Mouse (Mus musculus): ENCODE results near the gene Lhx3. TPM values are rescaled to one million over a fixed set of nuclear protein-coding genes. Genes with fewer than 3 reads are reported as not detected.

The Lhx3 gene
- polyA plus RNA-seq (2014; fragmentation: Nextera tagmentation; extraction: Ambion mirVana), result not detected in 2 replicates

DNA sequence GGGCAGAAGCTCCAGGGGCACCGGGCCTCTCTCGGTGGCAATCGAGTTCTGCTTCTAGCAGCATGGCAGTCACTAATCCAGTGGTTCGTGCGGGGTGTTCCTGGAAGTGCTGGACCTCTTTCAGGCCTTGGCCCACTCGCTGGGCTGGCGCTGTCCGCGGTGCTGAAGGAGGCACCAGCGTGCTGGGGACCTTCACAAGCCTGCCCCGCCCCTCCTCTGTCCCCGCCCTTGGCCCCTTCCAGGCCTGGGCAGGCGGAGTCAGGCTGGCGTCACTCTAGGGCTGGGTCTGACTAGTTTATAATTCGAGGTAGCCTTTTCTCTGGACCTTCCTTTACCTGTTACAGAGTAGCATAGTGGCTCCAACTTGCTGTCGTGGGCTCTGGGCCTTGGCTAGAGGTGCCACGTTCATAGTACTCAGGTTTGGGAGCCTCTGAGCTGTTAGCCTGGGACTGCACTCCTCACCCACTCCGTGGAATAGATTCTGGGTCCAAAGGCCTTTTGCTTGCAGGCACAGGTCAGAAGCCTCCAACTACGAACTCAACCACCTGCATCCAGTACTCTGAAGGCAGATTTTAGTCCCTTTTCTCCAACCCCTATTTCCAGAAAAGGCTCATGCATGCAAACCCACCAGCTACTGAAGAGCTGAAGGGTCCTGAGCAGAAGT is at the start of gene Lhx3:
Gene Lhx3, minus strand, starts transcription at position 164 of the 664 bp plus-strand sequence.
- Histone ChIP-seq H3K27me3 (replicated peaks; ENCODE audit: control insufficient read depth, insufficient read depth, low read length) (peaks cover 48% of the 10 kb centered on the region), H3K9ac (ENCODE audit: low read length) (no peak within 1 kb of the TSS), H3K9me3 (ENCODE audit: control insufficient read depth, low read length) (no peaks in the 10 kb centered on the region), H3K27ac (ENCODE audit: low read depth) (no peak within 1 kb of the TSS), H3K4me3 (ENCODE audit: low read depth, low read length) (no peak within 1 kb of the TSS), H3K36me3 (ENCODE audit: control insufficient read depth, insufficient read depth, low read length) (peaks cover 33% of the 10 kb centered on the region), H3K4me2 (ENCODE audit: low read length) (no peak within 1 kb of the TSS), H3K4me1 (replicated peaks; ENCODE audit: control insufficient read depth, insufficient read depth, low read length) (no peaks in the 10 kb centered on the region)
- 6% methylated on average over 19 of the region's 19 CpGs for WGBS
- peak; percentile 93 for ATAC-seq (replicated peaks; ENCODE audit: low FRiP score, low TSS enrichment, low read depth)
- peak; percentile 97 for DNase-seq (ENCODE audit: low spot score)

DNA sequence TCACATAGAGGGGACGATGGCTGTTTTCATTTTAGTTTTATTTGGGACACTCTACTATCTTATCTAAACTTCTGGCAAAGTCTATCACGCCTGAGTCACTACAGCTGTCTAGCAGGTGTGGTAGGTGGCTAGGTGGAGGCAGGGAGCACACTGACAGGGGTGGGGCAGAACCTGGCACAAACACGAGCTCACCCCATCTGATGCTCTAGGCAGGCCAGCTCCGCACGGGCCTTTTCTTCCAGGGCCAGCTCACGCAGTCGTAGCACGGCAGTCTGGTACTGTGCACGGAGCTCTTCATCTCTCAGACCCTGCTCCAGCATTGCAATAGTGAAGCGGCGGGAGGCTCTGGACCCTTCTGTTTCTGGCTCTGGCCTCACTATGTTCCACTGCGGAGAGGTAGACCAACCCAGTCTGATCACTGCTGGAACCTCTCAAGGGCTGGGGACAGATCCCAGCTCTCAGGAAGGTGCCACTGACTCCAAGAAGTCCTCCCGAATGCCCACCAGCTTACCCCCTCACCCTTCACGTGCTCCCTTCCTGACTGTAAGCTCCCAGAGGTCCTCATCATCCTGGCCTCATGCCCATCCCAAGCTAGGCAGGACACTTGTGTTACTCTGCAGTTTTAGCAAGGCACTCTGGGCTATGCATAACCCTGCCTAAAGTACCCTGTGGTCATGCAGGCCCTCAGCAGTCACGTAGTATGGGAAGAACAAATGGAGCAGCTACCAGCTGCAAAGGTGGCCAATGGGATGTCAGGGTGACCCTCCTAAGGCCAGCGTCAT is 49.4 kb upstream of the Lhx3 start:
- DNase-seq (ENCODE audit: low spot score) (no peak), ATAC-seq (replicated peaks; ENCODE audit: low FRiP score, low TSS enrichment, low read depth) (no peak)
- H3K9ac ChIP-seq (ENCODE audit: low read length), result no peak overlapping the region
- no peaks in the 10 kb centered on the region for H3K4me1 ChIP-seq (replicated peaks; ENCODE audit: control insufficient read depth, insufficient read depth, low read length)
- H3K27ac ChIP-seq (ENCODE audit: low read depth), result no peak overlapping the region
- H3K36me3 ChIP-seq (ENCODE audit: control insufficient read depth, insufficient read depth, low read length), result no peaks in the 10 kb centered on the region
- H3K4me2 ChIP-seq (ENCODE audit: low read length), result no peak overlapping the region
- no peak overlapping the region for H3K4me3 ChIP-seq (ENCODE audit: low read depth, low read length)
- no peaks in the 10 kb centered on the region for H3K9me3 ChIP-seq (ENCODE audit: control insufficient read depth, low read length)
- 81% methylated on average over 16 of the region's 16 CpGs for WGBS
- H3K27me3 ChIP-seq (replicated peaks; ENCODE audit: control insufficient read depth, insufficient read depth, low read length), result no peaks in the 10 kb centered on the region

DNA sequence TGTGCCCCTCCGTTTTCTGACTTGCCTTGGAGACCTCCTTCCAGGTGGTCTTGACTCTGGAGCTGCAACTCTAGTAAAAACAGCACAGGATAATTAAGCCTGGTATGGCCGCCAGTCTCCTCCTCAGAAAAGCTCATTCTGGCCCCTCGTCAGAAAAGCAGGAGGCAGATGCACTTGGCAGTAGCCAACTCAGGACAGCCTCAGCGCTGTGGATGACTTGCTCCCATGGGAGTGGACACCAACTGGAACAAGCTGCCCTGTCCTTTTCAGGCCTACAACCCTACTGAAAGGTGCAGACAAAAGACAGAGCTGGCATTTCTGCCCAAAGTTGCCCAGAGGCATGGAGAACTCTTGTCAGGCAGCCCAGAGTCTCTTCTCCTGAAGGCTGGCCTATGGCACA is 46.7 kb upstream of the Lhx3 start:
- Histone ChIP-seq H3K27ac (ENCODE audit: low read depth) (no peak overlapping the region), H3K4me1 (replicated peaks; ENCODE audit: control insufficient read depth, insufficient read depth, low read length) (no peaks in the 10 kb centered on the region), H3K27me3 (replicated peaks; ENCODE audit: control insufficient read depth, insufficient read depth, low read length) (no peaks in the 10 kb centered on the region), H3K9me3 (ENCODE audit: control insufficient read depth, low read length) (no peaks in the 10 kb centered on the region), H3K4me2 (ENCODE audit: low read length) (no peak overlapping the region), H3K9ac (ENCODE audit: low read length) (no peak overlapping the region), H3K36me3 (ENCODE audit: control insufficient read depth, insufficient read depth, low read length) (no peaks in the 10 kb centered on the region), H3K4me3 (ENCODE audit: low read depth, low read length) (no peak overlapping the region)
- DNase-seq (ENCODE audit: low spot score) (no peak), ATAC-seq (replicated peaks; ENCODE audit: low FRiP score, low TSS enrichment, low read depth) (no peak)
- 56% methylated on average over 4 of the region's 4 CpGs for WGBS

DNA sequence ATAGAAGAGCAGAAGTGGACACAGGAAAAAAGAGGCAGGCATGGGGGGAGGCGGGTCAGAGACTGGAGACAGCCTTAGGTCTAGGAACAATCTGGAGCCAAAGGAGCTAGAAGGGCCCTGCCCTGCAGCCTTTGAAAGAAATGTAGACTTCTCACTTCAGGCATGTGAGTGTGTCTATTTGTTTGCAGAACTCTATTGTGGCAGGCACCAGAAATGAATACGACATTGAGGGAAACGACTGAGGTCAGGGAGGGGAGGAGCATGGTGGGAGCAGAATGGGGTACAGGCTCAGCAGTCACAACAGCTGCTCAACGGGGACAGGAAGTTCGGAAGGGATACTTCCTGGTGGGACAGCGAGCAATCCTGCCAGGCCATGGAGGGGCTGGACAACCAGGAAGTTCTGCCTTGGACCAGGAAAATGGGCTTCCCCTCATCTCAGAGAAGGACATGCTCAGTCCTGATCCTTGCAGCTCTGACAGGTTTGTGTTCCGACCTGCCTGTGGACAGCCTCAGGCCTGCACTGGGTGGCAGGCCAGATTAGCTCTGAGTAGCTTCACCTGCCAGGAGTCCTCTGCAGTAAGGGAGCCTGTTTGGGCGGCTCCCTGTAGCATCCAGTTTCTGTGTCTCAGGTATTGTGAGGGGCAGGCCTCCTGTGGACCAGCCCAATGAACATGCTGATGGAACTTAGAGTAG is 44.6 kb upstream of the Lhx3 start:
- Histone ChIP-seq H3K27ac (ENCODE audit: low read depth) (no peak overlapping the region), H3K9me3 (ENCODE audit: control insufficient read depth, low read length) (no peaks in the 10 kb centered on the region), H3K9ac (ENCODE audit: low read length) (no peak overlapping the region), H3K36me3 (ENCODE audit: control insufficient read depth, insufficient read depth, low read length) (no peaks in the 10 kb centered on the region), H3K4me2 (ENCODE audit: low read length) (no peak overlapping the region), H3K27me3 (replicated peaks; ENCODE audit: control insufficient read depth, insufficient read depth, low read length) (no peaks in the 10 kb centered on the region), H3K4me3 (ENCODE audit: low read depth, low read length) (no peak overlapping the region), H3K4me1 (replicated peaks; ENCODE audit: control insufficient read depth, insufficient read depth, low read length) (no peaks in the 10 kb centered on the region)
- DNase-seq (ENCODE audit: low spot score) (no peak), ATAC-seq (replicated peaks; ENCODE audit: low FRiP score, low TSS enrichment, low read depth) (no peak)
- WGBS, result 56% methylated on average over 8 of the region's 8 CpGs

DNA sequence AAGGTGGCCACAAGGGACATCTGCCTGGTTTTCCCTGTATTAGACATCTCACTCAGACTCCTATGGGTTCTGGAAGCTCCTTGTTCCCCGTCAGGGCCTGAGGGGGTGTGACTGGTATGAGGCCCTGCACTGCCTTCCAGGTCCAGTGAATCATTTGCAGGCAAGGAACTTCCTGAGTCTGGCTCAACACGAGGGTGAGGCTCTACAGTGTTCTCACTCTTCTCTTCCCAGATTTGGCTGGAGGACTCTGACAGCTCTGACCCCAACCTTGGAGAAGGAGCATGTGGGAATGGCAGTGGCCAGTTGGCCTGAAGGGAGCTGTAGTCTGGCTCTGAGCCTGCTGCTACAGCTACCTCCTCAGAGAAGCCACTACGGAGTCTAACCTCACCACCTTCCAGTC is 39.4 kb upstream of the Lhx3 start:
- H3K27me3 ChIP-seq (replicated peaks; ENCODE audit: control insufficient read depth, insufficient read depth, low read length), result no peaks in the 10 kb centered on the region
- H3K4me3 ChIP-seq (ENCODE audit: low read depth, low read length), result no peak overlapping the region
- no peaks in the 10 kb centered on the region for H3K4me1 ChIP-seq (replicated peaks; ENCODE audit: control insufficient read depth, insufficient read depth, low read length)
- DNase-seq (ENCODE audit: low spot score) (no peak), ATAC-seq (replicated peaks; ENCODE audit: low FRiP score, low TSS enrichment, low read depth) (no peak)
- H3K36me3 ChIP-seq (ENCODE audit: control insufficient read depth, insufficient read depth, low read length), result no peaks in the 10 kb centered on the region
- H3K9ac ChIP-seq (ENCODE audit: low read length), result no peak overlapping the region
- H3K9me3 ChIP-seq (ENCODE audit: control insufficient read depth, low read length), result no peaks in the 10 kb centered on the region
- no peak overlapping the region for H3K4me2 ChIP-seq (ENCODE audit: low read length)
- no peak overlapping the region for H3K27ac ChIP-seq (ENCODE audit: low read depth)
- 50% methylated on average over 3 of the region's 3 CpGs for WGBS

DNA sequence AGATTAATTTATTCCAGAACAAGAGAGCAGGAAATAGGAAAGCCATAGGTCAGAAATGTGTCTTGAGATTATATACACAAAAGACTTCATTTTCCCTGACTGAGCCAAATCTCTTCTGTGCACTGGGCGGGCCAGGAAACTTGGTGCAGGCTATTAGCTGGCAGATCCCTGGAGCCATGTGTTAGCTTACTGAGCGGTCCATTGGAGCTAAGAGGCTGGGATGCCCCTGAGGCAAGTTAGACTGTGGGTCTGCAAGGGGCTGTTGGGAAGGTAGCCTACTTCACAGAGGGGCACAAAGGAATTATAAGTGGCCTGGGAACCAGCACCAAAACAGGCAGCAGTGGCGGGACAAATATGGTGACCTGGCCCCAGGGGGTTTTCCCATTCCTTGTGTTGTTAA is 32.8 kb upstream of the Lhx3 start:
- no peak overlapping the region for H3K4me2 ChIP-seq (ENCODE audit: low read length)
- H3K36me3 ChIP-seq (ENCODE audit: control insufficient read depth, insufficient read depth, low read length), result no peaks in the 10 kb centered on the region
- no peaks in the 10 kb centered on the region for H3K27me3 ChIP-seq (replicated peaks; ENCODE audit: control insufficient read depth, insufficient read depth, low read length)
- no peak for DNase-seq (ENCODE audit: low spot score)
- H3K9me3 ChIP-seq (ENCODE audit: control insufficient read depth, low read length), result no peaks in the 10 kb centered on the region
- no peak for ATAC-seq (replicated peaks; ENCODE audit: low FRiP score, low TSS enrichment, low read depth)
- H3K4me3 ChIP-seq (ENCODE audit: low read depth, low read length), result no peak overlapping the region
- H3K27ac ChIP-seq (ENCODE audit: low read depth), result no peak overlapping the region
- 46% methylated on average over 3 of the region's 3 CpGs for WGBS
- H3K9ac ChIP-seq (ENCODE audit: low read length), result no peak overlapping the region
- H3K4me1 ChIP-seq (replicated peaks; ENCODE audit: control insufficient read depth, insufficient read depth, low read length), result peaks cover 18% of the 10 kb centered on the region

DNA sequence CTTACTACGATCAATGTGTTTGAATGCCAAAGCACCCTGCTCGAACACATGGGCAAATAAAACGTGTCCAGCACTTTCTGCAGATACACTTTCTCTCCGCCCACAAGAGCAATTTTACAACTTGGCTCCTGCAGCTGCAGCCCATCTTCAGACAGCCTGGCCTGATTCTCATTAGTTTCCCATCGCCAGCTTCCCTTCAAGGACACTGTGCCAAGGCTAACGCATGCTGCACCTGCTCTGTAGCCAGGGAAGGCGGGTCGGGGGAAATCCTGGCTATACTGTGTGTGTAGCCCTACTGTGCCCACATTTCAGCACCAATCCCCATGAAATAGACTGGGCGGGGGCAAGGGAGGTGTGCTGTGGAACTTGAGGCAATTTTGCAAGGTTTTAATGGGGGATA is 32.2 kb upstream of the Lhx3 start:
- H3K9me3 ChIP-seq (ENCODE audit: control insufficient read depth, low read length), result no peaks in the 10 kb centered on the region
- no peak for ATAC-seq (replicated peaks; ENCODE audit: low FRiP score, low TSS enrichment, low read depth)
- peak; percentile 54 for DNase-seq (ENCODE audit: low spot score)
- 39% methylated on average over 9 of the region's 9 CpGs for WGBS
- H3K4me1 ChIP-seq (replicated peaks; ENCODE audit: control insufficient read depth, insufficient read depth, low read length), result peaks cover 23% of the 10 kb centered on the region
- no peaks in the 10 kb centered on the region for H3K36me3 ChIP-seq (ENCODE audit: control insufficient read depth, insufficient read depth, low read length)
- no peak overlapping the region for H3K4me2 ChIP-seq (ENCODE audit: low read length)
- H3K9ac ChIP-seq (ENCODE audit: low read length), result no peak overlapping the region
- no peaks in the 10 kb centered on the region for H3K27me3 ChIP-seq (replicated peaks; ENCODE audit: control insufficient read depth, insufficient read depth, low read length)
- no peak overlapping the region for H3K27ac ChIP-seq (ENCODE audit: low read depth)
- H3K4me3 ChIP-seq (ENCODE audit: low read depth, low read length), result no peak overlapping the region

DNA sequence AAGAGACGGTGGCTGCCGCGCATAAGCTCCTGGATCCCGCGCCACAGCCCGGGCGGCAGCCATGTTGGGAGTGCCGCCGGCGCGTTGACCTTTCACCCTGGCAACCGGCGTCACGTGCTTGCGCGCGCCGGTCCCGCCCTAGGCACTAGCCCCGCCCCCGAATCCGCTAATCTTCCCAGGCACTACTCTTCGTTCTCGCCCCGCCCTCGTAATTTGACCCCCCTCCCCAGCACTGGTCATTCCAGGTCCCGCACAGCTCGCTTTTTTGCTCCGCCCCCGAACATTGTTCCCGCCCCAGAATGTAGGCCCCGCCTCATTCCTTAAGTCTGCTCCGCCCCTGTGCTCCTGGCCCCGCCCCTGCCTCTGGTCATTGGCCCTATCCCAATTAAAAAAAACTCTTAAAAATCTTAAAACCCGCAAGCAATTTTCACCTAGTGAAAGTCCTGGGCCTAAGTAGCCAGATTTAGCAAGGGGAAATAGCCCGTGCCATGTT is 29.2 kb upstream of the Lhx3 start, which contains the start of gene Qsox2:
Gene Qsox2, minus strand, starts transcription at position 236 of the 493 bp plus-strand sequence.
- under 1% methylated on average over 32 of the region's 36 CpGs for WGBS
- Histone ChIP-seq H3K4me1 (replicated peaks; ENCODE audit: control insufficient read depth, insufficient read depth, low read length) (peaks cover 23% of the 10 kb centered on the region), H3K36me3 (ENCODE audit: control insufficient read depth, insufficient read depth, low read length) (no peaks in the 10 kb centered on the region), H3K4me2 (ENCODE audit: low read length) (peak within 1 kb of the TSS; percentile 81), H3K27ac (ENCODE audit: low read depth) (peak within 1 kb of the TSS; percentile 47; the same call in 1 of the 2 replicates), H3K4me3 (ENCODE audit: low read depth, low read length) (peak within 1 kb of the TSS; percentile 63), H3K9ac (ENCODE audit: low read length) (peak within 1 kb of the TSS; percentile 58), H3K9me3 (ENCODE audit: control insufficient read depth, low read length) (no peaks in the 10 kb centered on the region), H3K27me3 (replicated peaks; ENCODE audit: control insufficient read depth, insufficient read depth, low read length) (no peaks in the 10 kb centered on the region)
- DNase-seq (ENCODE audit: low spot score), result peak; percentile 98
- peak; percentile 84 for ATAC-seq (replicated peaks; ENCODE audit: low FRiP score, low TSS enrichment, low read depth)

Data from intestine, embryonic 14.5 days (tissue).